ENCODE assay signal across 27 mouse cellular contexts in the genomic region with DNA sequence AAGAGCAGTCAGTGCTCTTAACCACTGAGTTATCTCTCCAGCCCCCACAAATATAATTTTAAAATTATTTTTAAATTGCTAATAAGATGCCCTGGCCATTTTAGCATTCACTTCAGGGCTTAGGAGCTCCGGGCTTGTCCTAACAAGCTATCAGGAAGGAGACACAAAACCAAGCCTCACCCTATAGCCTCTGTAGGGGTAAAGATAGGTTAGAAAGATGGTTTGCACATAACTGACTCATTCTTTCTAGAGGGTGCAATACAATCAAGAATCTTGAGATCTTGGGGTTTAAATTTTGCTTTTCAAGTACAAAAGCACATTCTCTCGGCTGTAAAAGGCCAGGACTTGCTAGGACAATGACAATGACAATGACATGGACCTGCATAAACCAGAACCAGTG. TPM values are rescaled to one million over a fixed set of nuclear protein-coding genes. Genes with fewer than 3 reads are reported as not detected.
DNase-seq lines count a peak whose midpoint lies in the region; ATAC-seq and TF ChIP-seq lines count a peak whose summit lies in the region.
"Had no signal": no experiment of that assay in that cellular context is flagged by ENCODE, and none has a peak within 500 bp of the region (broad histone marks: within the 10 kb centered on the region; RNA-seq: fewer than 3 reads in every experiment).

No protein-coding gene starts in this region.

- no peak for TF ChIP-seq CTCF in hindbrain, postnatal 0 days (IDR thresholded peaks at IDR 0.05; ENCODE audit: low read depth)

- no peaks in the 10 kb centered on the region for H3K27me3 ChIP-seq in erythroblast, embryonic 14.5 days (ENCODE audit: control insufficient read depth)
- no peaks in the 10 kb centered on the region for H3K27me3 ChIP-seq in liver, embryonic 11.5 days (replicated peaks; ENCODE audit: control insufficient read depth, insufficient read depth, low read length)
- H3K27me3 ChIP-seq in liver, embryonic 16.5 days (ENCODE audit: control insufficient read depth, insufficient read depth, low read depth, low read length), result no peaks in the 10 kb centered on the region
- H3K27me3 ChIP-seq in hindbrain, postnatal 0 days (ENCODE audit: insufficient read depth, low read length), result no peaks in the 10 kb centered on the region
- no peaks in the 10 kb centered on the region for H3K27me3 ChIP-seq in forebrain, embryonic 16.5 days (replicated peaks; ENCODE audit: control insufficient read depth, insufficient read depth, low read length)
- H3K27me3 ChIP-seq: embryonic facial prominence, embryonic 12.5 days; hindbrain, embryonic 12.5 days; Patski had no signal

- H3K4me3 ChIP-seq in erythroblast, embryonic 14.5 days (replicated peaks), result peak overlapping the region; percentile 59
- no peak overlapping the region for H3K4me3 ChIP-seq in liver, embryonic 11.5 days (ENCODE audit: low read depth, low read length)
- peak overlapping the region; percentile 25 for H3K4me3 ChIP-seq in liver, embryonic 16.5 days (ENCODE audit: low read depth, low read length)
- no peak overlapping the region for H3K4me3 ChIP-seq in hindbrain, postnatal 0 days (ENCODE audit: low read length)
- H3K4me3 ChIP-seq in forebrain, embryonic 16.5 days (replicated peaks; ENCODE audit: low read length), result no peak overlapping the region
- H3K4me3 ChIP-seq: embryonic facial prominence, embryonic 12.5 days; hindbrain, embryonic 12.5 days had no signal

- no peak for DNase-seq in liver, embryonic 11.5 days (ENCODE audit: low spot score)
- DNase-seq in liver, result no peak
- DNase-seq in retina, embryonic 14.5 days (ENCODE audit: low spot score), result no peak
- DNase-seq in hindbrain, postnatal 0 days (ENCODE audit: low spot score), result no peak
- DNase-seq: adrenal gland, postnatal 10 days; cerebellum, adult 11 months; cerebellum, adult 9-10 months; embryo, embryonic 11 days; forebrain, postnatal 0 days; heart, postnatal 10 days; kidney, adult 8-10 months; kidney, postnatal 4 days; lung, postnatal 36 days; right cerebral cortex, adult 18-20 months; thymus, postnatal 25 days had no signal

- 74% methylated on average over 2 of the region's 2 CpGs for WGBS in liver, embryonic 11.5 days
- WGBS in liver, embryonic 16.5 days (ENCODE audit: insufficient replicate concordance), result 39% methylated on average over 2 of the region's 2 CpGs
- WGBS in hindbrain, postnatal 0 days, result 92% methylated on average over 2 of the region's 2 CpGs
- WGBS in forebrain, embryonic 16.5 days, result 83% methylated on average over 2 of the region's 2 CpGs

- H3K9me3 ChIP-seq in erythroblast, embryonic 14.5 days (ENCODE audit: control insufficient read depth, low read length), result 0 out of 2 replicates have a peak, but pooled peaks cover 2% of the 10 kb centered on the region
- no peaks in the 10 kb centered on the region for H3K9me3 ChIP-seq in liver, embryonic 11.5 days (ENCODE audit: control insufficient read depth, low read length)
- H3K9me3 ChIP-seq in liver, embryonic 16.5 days (replicated peaks; ENCODE audit: control insufficient read depth, low read length), result no peaks in the 10 kb centered on the region
- no peaks in the 10 kb centered on the region for H3K9me3 ChIP-seq in hindbrain, postnatal 0 days (ENCODE audit: low read length)
- no peaks in the 10 kb centered on the region for H3K9me3 ChIP-seq in forebrain, embryonic 16.5 days (ENCODE audit: control insufficient read depth, low read length)
- H3K9me3 ChIP-seq: embryonic facial prominence, embryonic 12.5 days; hindbrain, embryonic 12.5 days had no signal

- peak overlapping the region; percentile 99 for H3K27ac ChIP-seq in liver, embryonic 11.5 days (ENCODE audit: low read depth, low read length)
- H3K27ac ChIP-seq in liver, embryonic 16.5 days (ENCODE audit: low read length), result peak overlapping the region; percentile 98
- no peak overlapping the region for H3K27ac ChIP-seq in hindbrain, postnatal 0 days
- H3K27ac ChIP-seq in forebrain, embryonic 16.5 days (ENCODE audit: low read length), result no peak overlapping the region
- H3K27ac ChIP-seq: embryonic facial prominence, embryonic 12.5 days; hindbrain, embryonic 12.5 days; kidney, postnatal 0 days had no signal

- H3K36me3 ChIP-seq in erythroblast, embryonic 14.5 days (ENCODE audit: control insufficient read depth), result peaks cover 94% of the 10 kb centered on the region
- H3K36me3 ChIP-seq in liver, embryonic 11.5 days (ENCODE audit: control insufficient read depth, insufficient read depth, low read length), result peaks cover 7% of the 10 kb centered on the region; the same call in 1 of the 2 replicates
- H3K36me3 ChIP-seq in liver, embryonic 16.5 days (ENCODE audit: control insufficient read depth, insufficient read depth), result peaks cover 22% of the 10 kb centered on the region
- peaks cover 3% of the 10 kb centered on the region; the same call in 1 of the 2 replicates for H3K36me3 ChIP-seq in hindbrain, postnatal 0 days (ENCODE audit: insufficient read depth, low read length)
- no peaks in the 10 kb centered on the region for H3K36me3 ChIP-seq in forebrain, embryonic 16.5 days (ENCODE audit: control insufficient read depth, insufficient read depth)
- H3K36me3 ChIP-seq: G1E had no signal

- H3K9ac ChIP-seq in liver, embryonic 11.5 days (ENCODE audit: low read depth, low read length), result no peak overlapping the region; the same call in 1 of the 2 replicates
- H3K9ac ChIP-seq in liver, embryonic 16.5 days (ENCODE audit: low read depth, low read length), result peak overlapping the region; percentile 75
- H3K9ac ChIP-seq in hindbrain, postnatal 0 days (replicated peaks; ENCODE audit: low read length), result no peak overlapping the region
- no peak overlapping the region for H3K9ac ChIP-seq in forebrain, embryonic 16.5 days (replicated peaks; ENCODE audit: low read depth, low read length)
- H3K9ac ChIP-seq: embryonic facial prominence, embryonic 12.5 days; forebrain, postnatal 0 days; hindbrain, embryonic 12.5 days had no signal

- H3K4me1 ChIP-seq in erythroblast, embryonic 14.5 days (ENCODE audit: control insufficient read depth), result peaks cover 99% of the 10 kb centered on the region
- H3K4me1 ChIP-seq in liver, embryonic 11.5 days (replicated peaks; ENCODE audit: control insufficient read depth, insufficient read depth, low read length), result peaks cover 66% of the 10 kb centered on the region
- peaks cover 90% of the 10 kb centered on the region for H3K4me1 ChIP-seq in liver, embryonic 16.5 days (ENCODE audit: control insufficient read depth, low read depth, low read length)
- no peaks in the 10 kb centered on the region for H3K4me1 ChIP-seq in hindbrain, postnatal 0 days (ENCODE audit: insufficient read depth, low read length)
- no peaks in the 10 kb centered on the region for H3K4me1 ChIP-seq in forebrain, embryonic 16.5 days (replicated peaks; ENCODE audit: control insufficient read depth, insufficient read depth, low read length)
- H3K4me1 ChIP-seq: hindbrain, embryonic 12.5 days had no signal

- peak overlapping the region; percentile 15; the same call in 1 of the 2 replicates for H3K4me2 ChIP-seq in liver, embryonic 11.5 days
- peak overlapping the region; percentile 57 for H3K4me2 ChIP-seq in liver, embryonic 16.5 days (ENCODE audit: low read depth, low read length)
- H3K4me2 ChIP-seq in hindbrain, postnatal 0 days (ENCODE audit: low read depth, low read length), result no peak overlapping the region
- no peak overlapping the region for H3K4me2 ChIP-seq in forebrain, embryonic 16.5 days (ENCODE audit: low read length)
- H3K4me2 ChIP-seq: embryonic facial prominence, embryonic 12.5 days; hindbrain, embryonic 12.5 days; midbrain, embryonic 11.5 days had no signal

- no peak for ATAC-seq in erythroblast, adult 5-6 weeks (replicated peaks; ENCODE audit: low FRiP score, poor library complexity, severe bottlenecking)
- no peak for ATAC-seq in liver, embryonic 11.5 days (replicated peaks; ENCODE audit: low FRiP score)
- ATAC-seq in liver, embryonic 16.5 days (ENCODE audit: low read depth), result no peak
- no peak for ATAC-seq in hindbrain, postnatal 0 days
- no peak for ATAC-seq in forebrain, embryonic 16.5 days
- ATAC-seq: forebrain, postnatal 0 days; intestine, embryonic 16.5 days; midbrain, embryonic 16.5 days; Patski had no signal

RNA-seq across cellular contexts. Expression of a gene that starts 21.6 kb away (rescaled TPM):
- 1.8 and 2.0 TPM in 2 replicates for polyA plus RNA-seq in erythroblast, embryonic 14.5 days (2012)
- total RNA-seq in erythroblast, adult 5-6 weeks (2015; ENCODE audit: low replicate concordance), result 69.2 and 78.6 TPM in 2 replicates
- 76.9 and 83.4 TPM in 2 replicates for total RNA-seq in erythroblast, adult 5-6 weeks (2017; ENCODE audit: low replicate concordance)
- polyA plus RNA-seq in liver, embryonic 11.5 days (2014; fragmentation: Nextera tagmentation; extraction: Ambion mirVana), result 13.2 and 14.2 TPM in 2 replicates
- 8.0 and 8.3 TPM in 2 replicates for polyA plus RNA-seq in liver, embryonic 16.5 days (2015; fragmentation: Nextera tagmentation; extraction: Ambion mirVana)
- 17.7 and 23.1 TPM in 2 replicates for total RNA-seq in hindbrain, postnatal 0 days (2014; rRNA removed)
- polyA plus RNA-seq in hindbrain, postnatal 0 days (2015; fragmentation: Nextera tagmentation; extraction: Ambion mirVana), result 3.8 and 4.1 TPM in 2 replicates
- polyA plus RNA-seq in forebrain, embryonic 16.5 days (2015; fragmentation: Nextera tagmentation; extraction: Ambion mirVana), result 5.3 and 7.1 TPM in 2 replicates

Comparison
In these comparisons a context has a peak if more than half of its experiments do, and no peak if none do; other contexts are left out.
1. H3K4me3 ChIP-seq: peak in erythroblast, embryonic 14.5 days (single experiment) and liver, embryonic 16.5 days (single experiment); none in liver, embryonic 11.5 days (single experiment), hindbrain, postnatal 0 days (single experiment) and forebrain, embryonic 16.5 days (single experiment).
2. H3K27ac ChIP-seq: peak in liver, embryonic 11.5 days (single experiment) and liver, embryonic 16.5 days (single experiment); none in hindbrain, postnatal 0 days (single experiment) and forebrain, embryonic 16.5 days (single experiment).
3. H3K4me2 ChIP-seq: peak in liver, embryonic 11.5 days (single experiment) and liver, embryonic 16.5 days (single experiment); none in hindbrain, postnatal 0 days (single experiment) and forebrain, embryonic 16.5 days (single experiment).